Mouse (Mus musculus) midbrain, embryonic 13.5 days (tissue): ENCODE measurements around the gene Ylpm1. TPM values are rescaled to one million over a fixed set of nuclear protein-coding genes. Genes with fewer than 3 reads are reported as not detected.
A peak's percentile ranks its signal among the peaks of the same experiment; 100 is the strongest.

Experiments used
- ATAC-seq: fragments of 200-750 bp; cut with Nextera tagmentation; 2 replicates; pipeline ENCODE4 v1.8.0; 2017; ENCODE audit warnings: mild to moderate bottlenecking, moderate TSS enrichment, moderate library complexity
- H3K27ac ChIP-seq: fragments of 300-500 bp; sonication (generic); 2 replicates; pipeline ENCODE4 v1.5.1; 2015; ENCODE audit warnings: inconsistent platforms, mild to moderate bottlenecking, moderate library complexity
- H3K27me3 ChIP-seq: fragments of 300-500 bp; sonication (generic); 2 replicates; pipeline ENCODE4 v1.6.1; 2015; ENCODE audit warnings: mild to moderate bottlenecking, inconsistent platforms
- H3K36me3 ChIP-seq: fragments of 300-500 bp; sonication (generic); 2 replicates; pipeline ENCODE4 v1.6.1; 2015; ENCODE audit warnings: mild to moderate bottlenecking, inconsistent platforms
- H3K4me1 ChIP-seq: fragments of 300-500 bp; sonication (generic); replicated peaks from 2 replicates; pipeline ENCODE4 v1.6.1; 2015; ENCODE audit warnings: inconsistent platforms
- H3K4me2 ChIP-seq: fragments of 300-500 bp; sonication (generic); replicated peaks from 2 replicates; pipeline ENCODE4 v1.6.1; 2015; ENCODE audit warnings: moderate library complexity, mild to moderate bottlenecking, inconsistent platforms
- H3K4me3 ChIP-seq: fragments of 300-500 bp; sonication (generic); replicated peaks from 2 replicates; pipeline ENCODE4 v1.5.1; 2015; ENCODE audit warnings: mild to moderate bottlenecking, inconsistent platforms
- H3K9ac ChIP-seq: fragments of 300-500 bp; sonication (generic); replicated peaks from 2 replicates; pipeline ENCODE4 v1.6.1; 2015; ENCODE audit warnings: mild to moderate bottlenecking, inconsistent platforms
- H3K9me3 ChIP-seq: fragments of 300-500 bp; sonication (generic); 2 replicates; pipeline ENCODE4 v1.6.1; 2016; ENCODE audit warnings: mild to moderate bottlenecking, inconsistent platforms
- WGBS: fragments of 180-500 bp; shearing (Covaris S2); methylation state at CpG from one replicate; pipeline ENCODE4 v1.1.7; 2015; 5-methylcytosine and 5-hydroxymethylcytosine counted together
- polyA plus RNA-seq: library from polyadenylated mRNA; unstranded; fragments of >200 nt; fragmentation: Nextera tagmentation; extraction: Ambion mirVana; gene quantifications from 2 replicates; pipeline ENCODE4 v1.2.1, GENCODE M21; 2015

The Ylpm1 gene
- 40.2 and 41.7 TPM in 2 replicates for polyA plus RNA-seq

DNA sequence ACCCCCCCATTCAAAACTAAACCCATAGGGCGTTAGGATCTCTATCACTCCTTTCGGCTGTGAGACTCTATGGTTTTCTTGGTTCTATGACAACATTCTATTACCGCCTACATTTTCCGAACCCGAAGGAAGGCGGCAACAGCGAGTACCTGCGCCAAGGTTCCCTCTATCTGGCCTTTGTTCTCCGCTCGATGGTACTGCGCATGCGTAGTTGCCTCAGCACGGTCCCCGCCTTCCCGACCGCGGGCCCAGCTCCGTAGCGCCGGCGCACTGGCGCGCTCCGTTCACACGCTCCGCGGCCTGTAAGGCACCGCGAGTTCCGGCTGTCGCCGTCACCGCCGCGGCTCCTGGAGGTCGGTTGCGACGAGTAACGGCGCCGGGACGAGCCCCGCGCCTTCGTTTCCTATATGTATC is at the start of gene Ylpm1:
Ylpm1 (plus strand) TSS at position 239 of the 414 bp plus-strand sequence.
- under 1% methylated on average over 45 of the region's 45 CpGs for WGBS
- peaks cover 35% of the 10 kb centered on the region for H3K4me1 ChIP-seq
- H3K4me2 ChIP-seq, result peak within 1 kb of the TSS; percentile 99
- H3K4me3 ChIP-seq, result peak within 1 kb of the TSS; percentile 98
- H3K27ac ChIP-seq, result peak within 1 kb of the TSS; percentile 87
- H3K36me3 ChIP-seq, result peaks cover 6% of the 10 kb centered on the region; the same call in 1 of the 2 replicates
- peak within 1 kb of the TSS; percentile 100 for H3K9ac ChIP-seq
- peak; percentile 99 for ATAC-seq
- no peaks in the 10 kb centered on the region for H3K27me3 ChIP-seq
- no peaks in the 10 kb centered on the region for H3K9me3 ChIP-seq

DNA sequence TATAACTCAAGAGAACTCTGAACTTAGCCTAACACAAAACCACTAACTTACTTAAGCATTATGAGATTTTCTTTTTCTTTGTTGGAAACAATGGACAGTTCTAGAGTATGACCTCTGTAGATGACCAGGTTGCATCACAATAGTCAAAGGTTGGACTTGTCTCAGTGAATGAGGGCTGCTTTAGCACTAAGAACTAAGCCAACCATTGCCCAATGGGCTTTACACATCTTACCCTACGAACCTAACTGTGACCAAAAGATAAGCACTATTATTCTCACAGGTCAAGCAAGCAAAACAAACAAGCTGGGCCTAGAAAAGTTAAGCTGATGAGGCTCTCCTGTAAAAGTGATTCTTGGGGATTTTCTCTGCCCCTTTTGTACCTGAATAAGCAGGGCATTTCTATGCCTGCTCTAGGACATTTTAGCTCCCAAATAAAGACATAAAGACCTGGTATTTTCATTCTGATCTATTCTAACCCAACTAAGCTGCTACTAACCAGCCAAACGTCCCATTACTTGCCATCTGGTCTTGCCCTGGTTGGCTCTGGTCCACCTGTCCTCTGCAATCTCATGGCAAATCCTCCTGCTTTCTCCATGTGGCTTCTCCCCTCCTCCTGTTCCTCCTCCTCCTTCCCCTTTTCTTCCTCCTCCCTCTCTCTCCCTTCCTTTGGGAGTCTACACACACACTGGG is 48.1 kb upstream of the Ylpm1 start:
- Histone ChIP-seq H3K4me2 (no peak overlapping the region), H3K27ac (no peak overlapping the region), H3K36me3 (peaks cover 64% of the 10 kb centered on the region), H3K9ac (no peak overlapping the region), H3K4me1 (no peaks in the 10 kb centered on the region), H3K9me3 (no peaks in the 10 kb centered on the region), H3K27me3 (no peaks in the 10 kb centered on the region), H3K4me3 (no peak overlapping the region)
- ATAC-seq, result no peak
- WGBS, result 68% methylated on average over 2 of the region's 2 CpGs

DNA sequence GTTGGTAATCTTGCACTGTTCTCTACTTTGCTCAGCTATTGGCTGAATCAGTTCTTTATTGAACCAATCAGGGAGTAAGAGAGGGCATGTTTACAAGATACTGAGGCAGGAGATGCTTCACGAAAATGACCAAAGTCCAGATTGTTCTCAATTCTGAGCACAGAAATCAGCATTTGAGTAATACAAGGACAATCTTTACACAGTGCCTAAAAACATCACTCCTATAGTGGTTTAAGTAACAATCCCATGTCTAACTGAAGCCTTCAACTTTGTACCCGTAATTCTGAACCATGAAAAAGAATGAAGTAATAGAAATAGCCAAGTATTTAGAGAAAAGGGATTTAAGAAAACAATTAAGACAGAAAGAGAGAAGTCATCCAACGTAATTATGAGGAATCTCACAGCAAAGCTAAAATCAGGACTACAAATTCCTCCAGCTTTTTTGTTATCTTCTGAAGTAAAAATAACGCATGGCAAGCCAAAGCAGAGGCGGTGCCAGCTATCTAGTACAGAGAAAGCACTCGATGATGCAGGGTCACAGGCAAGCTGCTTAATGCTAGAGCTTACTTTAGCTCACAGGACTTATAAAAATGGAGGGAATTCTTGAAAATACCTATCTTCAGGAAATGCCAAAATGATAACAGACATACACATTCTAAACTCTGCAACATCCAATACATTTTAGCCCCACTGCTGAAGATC is 47.4 kb upstream of the Ylpm1 start:
- Histone ChIP-seq H3K27me3 (no peaks in the 10 kb centered on the region), H3K27ac (no peak overlapping the region), H3K4me2 (no peak overlapping the region), H3K4me3 (no peak overlapping the region), H3K9ac (no peak overlapping the region), H3K36me3 (peaks cover 60% of the 10 kb centered on the region), H3K9me3 (no peaks in the 10 kb centered on the region), H3K4me1 (no peaks in the 10 kb centered on the region)
- ATAC-seq, result no peak
- 92% methylated on average over 6 of the region's 6 CpGs for WGBS

DNA sequence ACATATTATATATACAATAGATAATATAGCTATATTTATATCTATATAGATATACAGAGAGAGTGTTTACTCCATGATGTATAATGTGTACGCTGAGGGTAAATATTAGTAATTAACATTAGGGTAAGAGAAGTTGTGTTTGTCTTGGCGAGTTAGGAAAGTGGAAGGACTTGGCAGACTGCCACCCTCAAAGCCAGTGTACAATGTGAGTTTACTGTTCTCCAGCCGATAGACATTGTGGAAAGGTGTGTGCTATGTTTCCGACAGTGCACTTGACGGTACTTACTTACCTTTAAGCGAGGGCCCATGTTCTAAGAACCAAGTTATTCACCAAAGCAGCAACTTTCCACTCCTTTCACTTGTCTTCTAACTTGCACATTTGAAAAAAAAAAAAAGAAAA is 45.4 kb upstream of the Ylpm1 start:
- WGBS, result 93% methylated on average over 6 of the region's 6 CpGs
- Histone ChIP-seq H3K27ac (no peak overlapping the region), H3K36me3 (peaks cover 51% of the 10 kb centered on the region), H3K9me3 (no peaks in the 10 kb centered on the region), H3K27me3 (no peaks in the 10 kb centered on the region), H3K9ac (no peak overlapping the region), H3K4me3 (no peak overlapping the region), H3K4me1 (no peaks in the 10 kb centered on the region), H3K4me2 (no peak overlapping the region)
- ATAC-seq, result no peak

DNA sequence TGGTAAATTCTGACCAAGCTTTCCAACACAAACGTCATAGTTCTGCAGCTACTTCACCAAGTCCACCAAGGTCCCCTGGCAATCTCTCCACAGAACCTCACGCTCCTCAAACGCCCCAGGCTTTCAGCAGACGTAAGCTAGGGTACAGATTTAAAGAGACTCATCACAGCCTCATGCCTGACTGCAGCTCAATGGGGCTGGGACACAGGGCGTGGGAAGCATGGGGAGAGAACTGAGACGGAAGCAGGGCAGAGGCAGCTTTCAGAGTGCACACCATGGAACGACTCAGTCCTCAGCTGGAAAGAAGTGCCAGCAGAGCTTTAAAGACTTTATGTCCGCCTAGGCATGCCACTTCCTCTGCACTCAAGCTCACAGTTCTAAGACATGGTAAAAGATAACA is 44.6 kb upstream of the Ylpm1 start:
- ATAC-seq, result no peak
- H3K4me2 ChIP-seq, result no peak overlapping the region
- no peaks in the 10 kb centered on the region for H3K9me3 ChIP-seq
- no peak overlapping the region for H3K9ac ChIP-seq
- H3K4me3 ChIP-seq, result no peak overlapping the region
- H3K4me1 ChIP-seq, result no peaks in the 10 kb centered on the region
- 48% methylated on average over 8 of the region's 8 CpGs for WGBS
- H3K27me3 ChIP-seq, result no peaks in the 10 kb centered on the region
- no peak overlapping the region for H3K27ac ChIP-seq
- H3K36me3 ChIP-seq, result peaks cover 53% of the 10 kb centered on the region

DNA sequence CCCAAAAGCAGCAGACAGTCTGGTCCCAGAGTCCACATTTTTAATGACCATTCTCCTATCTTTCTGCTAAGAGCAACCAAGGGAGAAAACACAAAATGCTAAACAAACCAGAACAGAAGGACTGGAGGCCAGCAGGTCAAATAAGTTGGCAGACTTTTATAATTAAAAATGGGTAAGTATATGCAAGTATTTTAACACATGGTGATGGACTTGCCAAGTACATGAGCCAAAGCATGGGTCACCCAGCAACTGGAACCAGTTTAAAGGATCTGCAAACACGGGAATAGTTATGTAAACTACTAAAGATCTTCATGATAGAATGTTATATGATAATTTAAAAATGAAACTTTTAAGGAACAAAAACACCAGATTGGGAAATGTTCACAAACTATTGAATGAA is 43.8 kb upstream of the Ylpm1 start:
- WGBS, result 85% methylated on average over 1 of the region's 1 CpGs
- Histone ChIP-seq H3K4me2 (no peak overlapping the region), H3K4me1 (no peaks in the 10 kb centered on the region), H3K27me3 (no peaks in the 10 kb centered on the region), H3K9ac (no peak overlapping the region), H3K4me3 (no peak overlapping the region), H3K27ac (no peak overlapping the region), H3K36me3 (peaks cover 47% of the 10 kb centered on the region), H3K9me3 (no peaks in the 10 kb centered on the region)
- no peak for ATAC-seq

DNA sequence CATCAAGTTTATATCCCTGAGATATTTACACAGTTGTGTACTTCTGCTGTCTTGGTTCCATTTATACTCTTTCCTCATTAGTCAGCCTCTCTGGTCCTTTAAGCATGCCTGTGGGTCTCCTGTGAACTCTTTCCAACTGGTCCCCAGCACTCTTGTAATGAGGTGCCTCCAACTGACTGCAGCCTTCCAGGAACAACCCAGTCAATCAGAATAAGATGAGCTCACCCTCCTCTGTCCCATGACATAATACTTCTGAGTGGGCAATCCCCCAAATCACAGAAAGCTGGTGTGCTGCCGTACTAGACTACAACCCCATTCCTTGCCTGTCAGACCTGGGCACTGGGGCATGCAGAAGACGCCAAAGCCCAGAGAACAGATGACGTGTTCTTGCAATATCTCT is 39.8 kb upstream of the Ylpm1 start:
- 96% methylated on average over 3 of the region's 3 CpGs for WGBS

DNA sequence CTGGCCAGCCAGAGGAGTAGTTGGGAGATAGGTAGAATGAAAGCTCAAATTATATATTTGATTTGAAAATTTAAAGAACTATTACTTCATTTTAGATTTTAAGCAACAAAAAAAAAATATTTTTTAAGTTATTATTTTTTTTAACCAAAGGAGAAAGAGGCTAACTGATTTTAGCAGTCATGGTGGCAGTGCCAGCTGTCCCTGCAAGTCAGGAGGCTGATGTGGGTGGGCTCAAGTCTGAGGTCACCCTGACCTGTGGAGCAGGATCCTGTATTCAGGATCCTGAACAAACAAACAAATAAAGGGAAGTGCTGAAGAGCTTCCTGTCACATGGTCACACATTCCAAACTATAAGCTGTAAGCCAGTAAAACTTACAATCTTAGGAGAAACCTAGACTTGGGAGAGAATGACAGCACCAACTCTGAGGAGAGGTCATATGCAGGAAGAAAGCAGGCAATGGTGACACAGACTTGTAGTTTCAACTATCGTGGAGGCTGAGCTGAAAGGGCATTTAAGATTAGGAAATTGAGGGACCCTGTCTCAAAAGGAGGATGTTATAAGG is 37.2 kb upstream of the Ylpm1 start:
- H3K4me3 ChIP-seq, result no peak overlapping the region
- ATAC-seq, result no peak
- peaks cover 22% of the 10 kb centered on the region for H3K36me3 ChIP-seq
- H3K4me1 ChIP-seq, result no peaks in the 10 kb centered on the region
- H3K27me3 ChIP-seq, result no peaks in the 10 kb centered on the region
- no peak overlapping the region for H3K9ac ChIP-seq
- H3K4me2 ChIP-seq, result no peak overlapping the region
- H3K27ac ChIP-seq, result no peak overlapping the region
- 94% methylated on average over 1 of the region's 1 CpGs for WGBS
- H3K9me3 ChIP-seq, result no peaks in the 10 kb centered on the region

More for the DNA sequence above, 39.8 kb upstream of the Ylpm1 start:
- Histone ChIP-seq H3K9me3 (no peaks in the 10 kb centered on the region), H3K4me2 (no peak overlapping the region), H3K27ac (no peak overlapping the region), H3K9ac (no peak overlapping the region), H3K27me3 (no peaks in the 10 kb centered on the region), H3K4me3 (no peak overlapping the region), H3K4me1 (no peaks in the 10 kb centered on the region), H3K36me3 (peaks cover 22% of the 10 kb centered on the region)
- no peak for ATAC-seq

DNA sequence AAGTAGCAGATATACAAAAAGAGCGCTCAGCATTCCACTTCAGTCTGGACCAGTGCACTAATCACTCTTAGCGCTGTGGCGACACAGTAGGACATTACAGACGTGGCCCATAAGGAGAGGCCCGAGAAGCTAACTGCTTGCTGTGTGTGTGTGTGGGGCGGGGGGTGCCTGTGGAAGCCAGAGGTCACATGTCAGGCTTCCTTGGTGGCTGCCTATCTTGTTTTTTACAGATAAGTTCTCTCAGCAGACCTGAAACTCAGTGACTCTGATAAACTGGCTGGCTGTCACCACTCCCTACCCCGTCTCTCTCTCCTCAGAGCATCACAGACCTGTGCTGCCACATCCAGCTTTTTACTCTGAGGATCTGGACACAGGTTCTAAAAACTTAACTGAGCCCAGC is 33.5 kb upstream of the Ylpm1 start:
- no peak for ATAC-seq
- 90% methylated on average over 7 of the region's 7 CpGs for WGBS
- no peaks in the 10 kb centered on the region for H3K27me3 ChIP-seq
- no peak overlapping the region for H3K4me3 ChIP-seq
- no peak overlapping the region for H3K9ac ChIP-seq
- H3K36me3 ChIP-seq, result peaks cover 18% of the 10 kb centered on the region
- H3K4me2 ChIP-seq, result no peak overlapping the region
- H3K9me3 ChIP-seq, result no peaks in the 10 kb centered on the region
- no peak overlapping the region for H3K27ac ChIP-seq
- 0 out of 2 replicates have a peak, but pooled peaks cover 2% of the 10 kb centered on the region for H3K4me1 ChIP-seq

DNA sequence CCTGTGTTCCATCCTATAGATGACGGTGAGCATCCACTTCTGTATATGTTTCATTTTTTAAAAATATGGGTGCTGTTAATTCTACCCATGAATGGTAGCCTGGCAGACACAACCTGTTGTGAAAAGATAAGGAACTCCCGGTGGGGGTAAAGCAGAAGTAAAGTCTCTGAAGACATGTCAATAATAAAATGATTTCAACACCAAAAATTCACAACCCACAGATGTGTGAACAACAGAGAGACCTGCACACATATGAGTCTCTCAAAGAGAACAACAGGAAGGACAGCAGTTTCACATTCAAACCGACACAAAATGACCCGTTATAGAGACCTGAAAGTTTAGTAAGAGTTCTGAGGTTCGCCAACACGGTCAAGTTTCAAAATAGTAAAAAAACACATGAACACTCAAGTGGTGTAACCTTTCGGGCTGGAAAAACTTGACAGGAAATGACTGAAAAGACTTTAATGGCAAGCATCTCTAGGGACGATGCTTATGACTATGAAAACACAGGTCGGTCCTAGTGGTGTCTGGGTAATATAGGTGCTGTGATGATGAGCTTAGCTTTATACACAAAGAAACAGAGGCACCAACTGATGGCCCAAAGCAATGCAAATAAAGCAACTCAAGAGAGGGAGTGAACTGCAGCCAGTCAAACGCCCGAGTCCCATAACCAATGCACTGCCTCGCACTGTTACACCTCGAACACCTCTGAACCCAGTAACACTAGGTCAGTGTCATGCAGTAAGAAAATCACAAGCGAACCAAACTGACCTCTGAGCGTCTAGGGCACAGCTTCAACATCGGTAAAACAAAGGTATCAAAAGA is 27.1 kb upstream of the Ylpm1 start:
- 88% methylated on average over 16 of the region's 16 CpGs for WGBS
- no peak overlapping the region for H3K27ac ChIP-seq
- no peak for ATAC-seq
- peak overlapping the region; percentile 68 for H3K4me3 ChIP-seq
- H3K4me2 ChIP-seq, result peak overlapping the region; percentile 99
- peak overlapping the region; percentile 89; the same call in 1 of the 2 replicates for H3K9ac ChIP-seq
- H3K27me3 ChIP-seq, result no peaks in the 10 kb centered on the region
- peaks cover 22% of the 10 kb centered on the region for H3K4me1 ChIP-seq
- peaks cover 17% of the 10 kb centered on the region for H3K36me3 ChIP-seq
- no peaks in the 10 kb centered on the region for H3K9me3 ChIP-seq

DNA sequence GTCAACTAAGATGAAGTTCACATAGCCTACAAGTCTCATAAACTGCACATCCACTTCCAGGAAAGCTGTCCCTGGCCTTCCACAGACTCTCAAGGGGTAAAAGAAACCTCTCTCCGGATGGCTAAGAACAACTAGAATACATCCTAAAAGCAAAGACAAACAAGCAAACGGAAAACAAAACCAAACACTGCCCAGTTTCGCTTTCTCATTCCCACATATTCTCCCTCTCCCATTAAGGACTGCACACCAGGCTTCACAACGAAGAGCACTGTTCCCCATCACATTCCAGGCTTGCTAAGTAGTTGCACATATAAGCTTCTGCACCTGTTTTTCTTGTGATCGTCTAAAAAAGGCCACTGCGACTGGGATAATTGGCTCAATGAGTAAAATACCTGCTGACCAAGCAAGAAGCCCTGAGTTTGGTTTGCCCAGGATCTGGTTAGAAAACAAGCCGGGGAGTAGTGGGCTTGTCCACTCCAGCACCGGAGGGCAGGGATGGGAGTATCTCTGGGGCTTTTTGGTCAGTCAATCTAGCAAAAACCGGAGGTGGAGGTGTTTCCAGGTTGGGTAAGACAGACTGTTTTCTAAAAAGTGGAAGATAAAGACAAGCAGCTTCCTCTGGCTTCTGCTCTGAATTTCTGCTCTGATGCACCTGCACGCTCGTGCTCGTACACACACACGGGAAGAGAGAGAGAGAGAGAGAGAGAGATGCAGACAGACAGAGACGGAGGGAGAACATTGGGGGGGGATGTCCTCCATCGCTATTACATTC is 26.3 kb upstream of the Ylpm1 start:
- Histone ChIP-seq H3K27ac (no peak overlapping the region), H3K4me1 (peaks cover 22% of the 10 kb centered on the region), H3K4me3 (peak overlapping the region; percentile 68), H3K9me3 (no peaks in the 10 kb centered on the region), H3K4me2 (peak overlapping the region; percentile 99), H3K27me3 (no peaks in the 10 kb centered on the region), H3K36me3 (peaks cover 21% of the 10 kb centered on the region), H3K9ac (peak overlapping the region; percentile 89)
- WGBS, result 29% methylated on average over 15 of the region's 15 CpGs
- no peak; the same call in 1 of the 2 replicates for ATAC-seq
